Mouse (Mus musculus): ENCODE results near the gene Gm10300.

Gm10300 gene

GRCm38 (mm10) chr4:132074077-132074932, at the start of gene Gm10300:
Gm10300 (plus strand) TSS chr4:132074697.
- DNase-seq, result peak; percentile 82

GRCm38 (mm10) chr4:132025264-132025663, 49.2 kb upstream of the Gm10300 start:
- no peak for DNase-seq

GRCm38 (mm10) chr4:132025738-132026527, 48.6 kb upstream of the Gm10300 start:
- peak; percentile 50 for DNase-seq

GRCm38 (mm10) chr4:132027167-132027566, 47.3 kb upstream of the Gm10300 start:
- DNase-seq, result peak; percentile 74

GRCm38 (mm10) chr4:132027806-132028205, 46.7 kb upstream of the Gm10300 start:
- DNase-seq, result no peak

- peak; percentile 45 for DNase-seq
Measured at GRCm38 (mm10) chr4:132029851-132030741, 44.4 kb upstream of the Gm10300 start.

GRCm38 (mm10) chr4:132033183-132033582, 41.3 kb upstream of the Gm10300 start:
- DNase-seq, result no peak

- DNase-seq, result no peak
Measured at GRCm38 (mm10) chr4:132034242-132034641, 40.3 kb upstream of the Gm10300 start.

GRCm38 (mm10) chr4:132037137-132037536, 37.4 kb upstream of the Gm10300 start:
- no peak for DNase-seq

- no peak for DNase-seq
Measured at GRCm38 (mm10) chr4:132037991-132038390, 36.5 kb upstream of the Gm10300 start.

GRCm38 (mm10) chr4:132038809-132039208, 35.7 kb upstream of the Gm10300 start:
- DNase-seq, result no peak

- DNase-seq, result no peak
Measured at GRCm38 (mm10) chr4:132039521-132039920, 35.0 kb upstream of the Gm10300 start.

- no peak for DNase-seq
Measured at GRCm38 (mm10) chr4:132039975-132040645, 34.4 kb upstream of the Gm10300 start.

- no peak for DNase-seq
Measured at GRCm38 (mm10) chr4:132041471-132042332, 32.8 kb upstream of the Gm10300 start.

GRCm38 (mm10) chr4:132043726-132044125, 30.8 kb upstream of the Gm10300 start:
- no peak for DNase-seq

- no peak for DNase-seq
Measured at GRCm38 (mm10) chr4:132048011-132048991, 26.2 kb upstream of the Gm10300 start.

GRCm38 (mm10) chr4:132048995-132049404, 25.5 kb upstream of the Gm10300 start:
- peak; percentile 92 for DNase-seq

GRCm38 (mm10) chr4:132049549-132050200, 24.8 kb upstream of the Gm10300 start:
- no peak for DNase-seq
